Mouse (Mus musculus) liver, adult 2 months (tissue): ENCODE data around the gene Robo1. TPM values are rescaled to one million over a fixed set of nuclear protein-coding genes. Genes with fewer than 3 reads are reported as not detected.

Experiments used
- DNase-seq: peaks from one replicate; pipeline ENCODE4 v3.0.0-alpha.2; 2011; ENCODE audit warnings: low read depth, low spot score; ENCODE audit errors: extremely low read depth
- H3K27ac ChIP-seq: fragments of 200-500 bp; replicated peaks from 2 replicates; pipeline ENCODE4 v1.5.1; 2012; ENCODE audit warnings: low read depth, mild to moderate bottlenecking, control low read depth, inconsistent platforms, low read length; ENCODE audit not compliant: insufficient read depth
- H3K27me3 ChIP-seq: fragments of 200-500 bp; 2 replicates; pipeline ENCODE4 v1.6.1; 2012; ENCODE audit warnings: mild to moderate bottlenecking, moderate library complexity, low read length, inconsistent platforms; ENCODE audit not compliant: control insufficient read depth, insufficient read depth
- H3K36me3 ChIP-seq: fragments of 200-500 bp; 2 replicates; pipeline ENCODE4 v1.6.1; 2012; ENCODE audit warnings: low read length, inconsistent platforms; ENCODE audit not compliant: control insufficient read depth, insufficient read depth
- H3K4me1 ChIP-seq: fragments of 200-500 bp; 2 replicates; pipeline ENCODE4 v1.6.1; 2011; ENCODE audit warnings: low read length; ENCODE audit not compliant: control insufficient read depth, insufficient read depth
- H3K4me3 ChIP-seq: fragments of 200-500 bp; 2 replicates; pipeline ENCODE4 v1.5.1; 2011; ENCODE audit warnings: low read depth, mild to moderate bottlenecking, control low read depth, low read length, moderate library complexity; ENCODE audit not compliant: insufficient read depth
- H3K79me2 ChIP-seq: fragments of 200-500 bp; 2 replicates; pipeline ENCODE4 v1.6.1; 2012; ENCODE audit warnings: inconsistent platforms, mild to moderate bottlenecking, low read length, moderate library complexity; ENCODE audit not compliant: control insufficient read depth, insufficient read depth
- H3K9ac ChIP-seq: fragments of 200-500 bp; 2 replicates; pipeline ENCODE4 v1.6.1; 2012; ENCODE audit warnings: low read depth, mild to moderate bottlenecking, control low read depth, inconsistent platforms, low read length
- CTCF ChIP-seq: fragments of 200-500 bp; IDR thresholded peaks from 2 replicates; pipeline ENCODE4 v1.5.1; 2011; ENCODE audit warnings: low read depth, low read length, control low read depth
- POLR2A ChIP-seq: fragments of 200-500 bp; IDR thresholded peaks from 2 replicates; pipeline ENCODE4 v1.6.1; 2011; ENCODE audit warnings: low read length, control low read depth; ENCODE audit not compliant: insufficient read depth; ENCODE audit errors: extremely low read depth
- WGBS: fragments of 180-500 bp; shearing (Covaris S2); methylation state at CpG from one replicate; pipeline ENCODE4 v1.1.7; 2018; 5-methylcytosine and 5-hydroxymethylcytosine counted together
- polyA plus RNA-seq: library from polyadenylated mRNA; depleted of rRNA; stranded (reverse); fragments of >200 nt; gene quantifications from 2 replicates; pipeline ENCODE4 v1.2.3, GENCODE M21; 2012
- total RNA-seq: library from RNA; depleted of rRNA; stranded (reverse); fragments of >200 nt; gene quantifications from 2 replicates; pipeline ENCODE4 v1.2.3, GENCODE M21; 2014

The Robo1 gene
- total and polyA plus RNA-seq, 2 experiments = 4.5 to 6.4 TPM

GRCm38 (mm10) chr16:72841066-72841465 lies 533.0 kb downstream of the Robo1 start:
- TF ChIP-seq POLR2A = no peak
- no peak for TF ChIP-seq CTCF
- Histone ChIP-seq H3K27me3 (no peaks in the 10 kb centered on the region), H3K4me1 (no peaks in the 10 kb centered on the region), H3K27ac (no peak overlapping the region), H3K36me3 (no peaks in the 10 kb centered on the region), H3K4me3 (no peak overlapping the region), H3K79me2 (no peaks in the 10 kb centered on the region), H3K9ac (no peak overlapping the region)
- no peak for DNase-seq
- 85% methylated on average over 9 of the region's 9 CpGs for WGBS

DNA sequence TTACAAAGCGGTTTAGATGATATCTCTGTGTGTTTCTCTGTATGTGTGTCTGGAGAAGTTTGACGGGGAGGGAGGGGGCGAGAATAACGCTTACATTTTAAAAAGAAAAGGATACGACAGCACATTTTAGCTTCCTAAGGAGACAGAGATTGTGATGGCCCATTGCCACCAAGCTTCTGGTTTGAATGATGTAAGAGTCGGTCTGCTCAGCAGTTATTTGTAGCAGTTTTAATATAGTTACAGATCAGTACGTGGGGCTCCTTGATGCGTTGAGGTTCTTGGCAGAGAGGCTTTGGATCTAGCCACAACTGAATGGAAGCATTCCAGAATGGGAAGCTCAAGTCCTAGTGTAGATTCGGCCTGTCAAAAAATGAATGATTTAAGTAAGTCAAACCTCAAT lies 546.0 kb downstream of the Robo1 start:
- TF ChIP-seq POLR2A (no peak), CTCF (no peak)
- Histone ChIP-seq H3K4me3 (no peak overlapping the region), H3K79me2 (no peaks in the 10 kb centered on the region), H3K36me3 (no peaks in the 10 kb centered on the region), H3K4me1 (no peaks in the 10 kb centered on the region), H3K27ac (no peak overlapping the region), H3K9ac (no peak overlapping the region), H3K27me3 (no peaks in the 10 kb centered on the region)
- 85% methylated on average over 9 of the region's 9 CpGs for WGBS
- no peak for DNase-seq

DNA sequence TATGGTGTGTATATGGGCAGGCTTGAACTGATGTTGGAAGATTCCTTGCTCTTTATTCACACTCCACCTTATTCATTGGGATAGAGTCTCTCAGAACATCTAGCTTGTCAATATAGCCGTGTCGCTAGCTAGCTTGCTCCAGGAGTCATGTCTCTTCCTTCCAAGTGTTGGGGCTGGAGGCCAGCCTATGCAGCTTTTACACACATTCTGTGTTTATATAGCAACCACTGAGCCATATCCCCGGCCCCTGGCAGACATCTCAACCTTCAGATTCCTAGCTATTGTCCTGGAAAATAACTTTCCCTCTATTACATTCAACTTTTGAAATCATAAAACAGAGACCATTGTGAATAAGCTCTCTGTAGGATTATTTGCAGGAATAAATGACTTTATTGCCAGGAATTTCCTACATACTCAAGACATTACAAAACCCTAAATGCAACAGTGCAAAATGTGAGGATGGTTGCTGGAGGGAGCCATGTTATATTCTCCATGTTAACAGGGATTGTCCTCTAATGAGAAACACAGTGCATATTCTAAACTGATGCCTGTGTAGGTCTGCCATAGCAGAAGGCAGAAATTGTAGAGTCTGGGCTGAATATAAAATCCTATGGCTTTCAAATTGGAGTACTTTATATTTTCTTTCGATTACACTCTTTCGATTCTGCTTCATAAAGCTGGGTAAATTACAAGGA lies 546.9 kb downstream of the Robo1 start:
- no peak overlapping the region for H3K4me3 ChIP-seq
- WGBS = 93% methylated on average over 5 of the region's 5 CpGs
- no peak for TF ChIP-seq POLR2A
- TF ChIP-seq CTCF = no peak

DNA sequence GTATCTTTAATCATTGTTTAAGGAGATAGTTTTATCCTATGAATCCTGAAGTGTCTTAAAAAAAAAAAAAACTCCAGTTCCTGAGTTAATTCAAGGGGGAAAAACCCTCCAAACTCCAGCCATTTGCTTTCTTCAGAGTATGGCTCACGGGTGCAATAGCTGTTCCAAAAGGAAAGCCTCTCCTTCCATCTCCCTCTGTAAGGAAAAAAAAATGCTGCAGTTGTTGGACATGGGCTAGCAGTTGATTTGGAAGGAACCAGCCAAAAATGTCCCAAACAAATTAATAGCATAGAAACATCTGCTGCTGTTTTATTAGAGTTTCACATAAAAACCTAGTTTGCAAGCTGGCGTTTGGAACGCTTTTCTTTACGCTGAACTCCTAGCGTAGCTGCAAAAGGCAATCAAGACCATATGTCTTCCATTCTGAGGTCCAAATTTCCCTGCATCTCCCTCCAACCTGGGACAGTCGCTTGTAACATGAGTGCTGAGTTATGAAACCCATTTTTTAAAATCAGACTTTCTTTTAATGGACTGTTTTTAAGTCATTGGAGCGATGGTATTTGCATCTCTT lies 553.7 kb downstream of the Robo1 start:
- Histone ChIP-seq H3K4me3 (no peak overlapping the region), H3K27me3 (no peaks in the 10 kb centered on the region), H3K9ac (no peak overlapping the region), H3K4me1 (no peaks in the 10 kb centered on the region), H3K36me3 (no peaks in the 10 kb centered on the region), H3K79me2 (no peaks in the 10 kb centered on the region), H3K27ac (no peak overlapping the region)
- DNase-seq = no peak
- no peak for TF ChIP-seq POLR2A
- no peak for TF ChIP-seq CTCF
- WGBS = 96% methylated on average over 7 of the region's 7 CpGs

More for the DNA sequence above, 546.9 kb downstream of the Robo1 start:
- no peak overlapping the region for H3K27ac ChIP-seq
- no peaks in the 10 kb centered on the region for H3K79me2 ChIP-seq
- H3K27me3 ChIP-seq = no peaks in the 10 kb centered on the region
- H3K9ac ChIP-seq = no peak overlapping the region
- no peaks in the 10 kb centered on the region for H3K36me3 ChIP-seq
- no peaks in the 10 kb centered on the region for H3K4me1 ChIP-seq
- no peak for DNase-seq

GRCm38 (mm10) chr16:72866011-72866410 lies 557.9 kb downstream of the Robo1 start:
- no peak overlapping the region for H3K9ac ChIP-seq
- H3K4me3 ChIP-seq = no peak overlapping the region
- no peaks in the 10 kb centered on the region for H3K27me3 ChIP-seq
- no peaks in the 10 kb centered on the region for H3K36me3 ChIP-seq
- 35% methylated on average over 4 of the region's 4 CpGs for WGBS
- no peaks in the 10 kb centered on the region for H3K79me2 ChIP-seq
- H3K4me1 ChIP-seq = no peaks in the 10 kb centered on the region
- no peak for DNase-seq
- TF ChIP-seq POLR2A (no peak), CTCF (no peak)
- H3K27ac ChIP-seq = no peak overlapping the region
